Comparison of ENCODE assay signal across 17 mouse cellular contexts in genomic region chr11:51576454-51576853, GRCm38 (mm10). TPM values are rescaled to one million over a fixed set of nuclear protein-coding genes. Genes with fewer than 3 reads are reported as not detected.
DNase-seq lines count a peak whose midpoint lies in the region; ATAC-seq lines count a peak whose summit lies in the region.
"Had no signal": no experiment of that assay in that cellular context is flagged by ENCODE, and none has a peak within 500 bp of the region (broad histone marks: within the 10 kb centered on the region; RNA-seq: fewer than 3 reads in every experiment).

No protein-coding gene starts in this region.

- 0 out of 2 replicates have a peak, but pooled peaks cover 7% of the 10 kb centered on the region for H3K36me3 ChIP-seq in hindbrain, embryonic 10.5 days
- H3K36me3 ChIP-seq in hindbrain, embryonic 11.5 days (ENCODE audit: control insufficient read depth, insufficient read depth, low read length), result no peaks in the 10 kb centered on the region
- H3K36me3 ChIP-seq in midbrain, embryonic 13.5 days, result no peaks in the 10 kb centered on the region
- H3K36me3 ChIP-seq in midbrain, embryonic 14.5 days (ENCODE audit: control insufficient read depth, insufficient read depth, low read length), result no peaks in the 10 kb centered on the region
- H3K36me3 ChIP-seq: embryonic facial prominence, embryonic 12.5 days had no signal

- DNase-seq in cerebellum, postnatal 14 days, result peak; percentile 38 to 41
- DNase-seq in cerebellum, adult 8-10 months, result no peak
- DNase-seq in hindbrain, embryonic 10.5 days (ENCODE audit: low spot score), result no peak
- DNase-seq in hindbrain, embryonic 11.5 days (ENCODE audit: low spot score), result no peak
- no peak for DNase-seq in midbrain, embryonic 14.5 days
- DNase-seq in layer of hippocampus, adult 9-11 months, result peak; percentile 56
- no peak for DNase-seq in frontal cortex, postnatal 36 days (ENCODE audit: low spot score in 2 of 2)
- DNase-seq: adrenal gland, postnatal 25 days; gastrocnemius, adult 2 months; heart, postnatal 4 days; kidney, adult 2 months; lung, embryonic 14.5 days; lung, postnatal 36 days had no signal

- H3K4me2 ChIP-seq in hindbrain, embryonic 11.5 days (replicated peaks; ENCODE audit: low read depth, low read length), result no peak overlapping the region
- no peak overlapping the region for H3K4me2 ChIP-seq in midbrain, embryonic 13.5 days (replicated peaks)
- H3K4me2 ChIP-seq in midbrain, embryonic 14.5 days (ENCODE audit: low read length), result no peak overlapping the region
- H3K4me2 ChIP-seq: embryonic facial prominence, embryonic 12.5 days; lung, embryonic 14.5 days had no signal

- H3K4me1 ChIP-seq in hindbrain, embryonic 10.5 days (replicated peaks), result peaks cover 18% of the 10 kb centered on the region
- no peaks in the 10 kb centered on the region for H3K4me1 ChIP-seq in hindbrain, embryonic 11.5 days (replicated peaks; ENCODE audit: control insufficient read depth, insufficient read depth, low read length)
- H3K4me1 ChIP-seq in midbrain, embryonic 13.5 days (replicated peaks), result no peaks in the 10 kb centered on the region
- H3K4me1 ChIP-seq in midbrain, embryonic 14.5 days (ENCODE audit: control insufficient read depth, insufficient read depth, low read length), result no peaks in the 10 kb centered on the region
- H3K4me1 ChIP-seq: embryonic facial prominence, embryonic 12.5 days had no signal

- no peak for ATAC-seq in hindbrain, embryonic 11.5 days (ENCODE audit: low FRiP score)
- ATAC-seq in midbrain, embryonic 13.5 days, result no peak
- ATAC-seq in midbrain, embryonic 14.5 days (ENCODE audit: low FRiP score, low TSS enrichment), result no peak

- peak overlapping the region; percentile 36 for H3K27ac ChIP-seq in hindbrain, embryonic 10.5 days
- no peak overlapping the region for H3K27ac ChIP-seq in hindbrain, embryonic 11.5 days (ENCODE audit: low read depth, low read length)
- H3K27ac ChIP-seq in midbrain, embryonic 13.5 days, result 0 out of 2 replicates have a peak overlapping the region, but pooled peaks have one; percentile 10
- H3K27ac ChIP-seq in midbrain, embryonic 14.5 days (replicated peaks; ENCODE audit: low read depth, low read length), result no peak overlapping the region
- H3K27ac ChIP-seq: embryonic facial prominence, embryonic 12.5 days; gastrocnemius, adult 2 months; kidney, postnatal 0 days; liver, embryonic 14.5 days had no signal

- H3K4me3 ChIP-seq in hindbrain, embryonic 10.5 days, result no peak overlapping the region
- H3K4me3 ChIP-seq in hindbrain, embryonic 11.5 days (ENCODE audit: low read depth, low read length), result no peak overlapping the region
- H3K4me3 ChIP-seq in midbrain, embryonic 13.5 days (replicated peaks), result no peak overlapping the region
- no peak overlapping the region for H3K4me3 ChIP-seq in midbrain, embryonic 14.5 days (replicated peaks; ENCODE audit: low read depth, low read length)
- H3K4me3 ChIP-seq: embryonic facial prominence, embryonic 12.5 days; gastrocnemius, adult 2 months had no signal

- no peaks in the 10 kb centered on the region for H3K27me3 ChIP-seq in hindbrain, embryonic 10.5 days (ENCODE audit: insufficient read depth, poor library complexity, severe bottlenecking)
- H3K27me3 ChIP-seq in hindbrain, embryonic 11.5 days (ENCODE audit: control insufficient read depth, insufficient read depth, low read length), result no peaks in the 10 kb centered on the region
- no peaks in the 10 kb centered on the region for H3K27me3 ChIP-seq in midbrain, embryonic 13.5 days
- no peaks in the 10 kb centered on the region for H3K27me3 ChIP-seq in midbrain, embryonic 14.5 days (ENCODE audit: control insufficient read depth, insufficient read depth, low read length)
- H3K27me3 ChIP-seq: embryonic facial prominence, embryonic 12.5 days had no signal

- H3K9ac ChIP-seq in hindbrain, embryonic 11.5 days (ENCODE audit: low read depth, low read length), result no peak overlapping the region
- H3K9ac ChIP-seq in midbrain, embryonic 13.5 days (replicated peaks), result no peak overlapping the region
- H3K9ac ChIP-seq in midbrain, embryonic 14.5 days (replicated peaks; ENCODE audit: low read length), result no peak overlapping the region
- H3K9ac ChIP-seq: embryonic facial prominence, embryonic 12.5 days; liver, embryonic 14.5 days; lung, embryonic 14.5 days had no signal

- WGBS in hindbrain, embryonic 10.5 days, result 81% methylated on average over 4 of the region's 4 CpGs
- 84% methylated on average over 4 of the region's 4 CpGs for WGBS in hindbrain, embryonic 11.5 days
- WGBS in midbrain, embryonic 13.5 days, result 74% methylated on average over 4 of the region's 4 CpGs
- 71% methylated on average over 4 of the region's 4 CpGs for WGBS in midbrain, embryonic 14.5 days

- H3K9me3 ChIP-seq in hindbrain, embryonic 10.5 days, result no peaks in the 10 kb centered on the region
- no peaks in the 10 kb centered on the region for H3K9me3 ChIP-seq in hindbrain, embryonic 11.5 days (ENCODE audit: control insufficient read depth, low read length)
- no peaks in the 10 kb centered on the region for H3K9me3 ChIP-seq in midbrain, embryonic 13.5 days
- H3K9me3 ChIP-seq in midbrain, embryonic 14.5 days (ENCODE audit: control insufficient read depth, low read length), result no peaks in the 10 kb centered on the region
- H3K9me3 ChIP-seq: embryonic facial prominence, embryonic 12.5 days had no signal

RNA-seq across cellular contexts. Expression of gene Phykpl, which starts 8.1 kb away (rescaled TPM):
- 13.5 and 14.6 TPM in 2 replicates for polyA plus RNA-seq in hindbrain, embryonic 10.5 days (2016; fragmentation: Nextera tagmentation; extraction: Ambion mirVana)
- 10.1 and 13.2 TPM in 2 replicates for polyA plus RNA-seq in hindbrain, embryonic 11.5 days (2014; fragmentation: Nextera tagmentation; extraction: Ambion mirVana)
- polyA plus RNA-seq in midbrain, embryonic 13.5 days (2015; fragmentation: Nextera tagmentation; extraction: Ambion mirVana), result 13.3 and 14.6 TPM in 2 replicates
- 8.7 and 12.5 TPM in 2 replicates for polyA plus RNA-seq in midbrain, embryonic 14.5 days (2014; fragmentation: Nextera tagmentation; extraction: Ambion mirVana)

RNA-seq across cellular contexts. Expression of gene Hnrnpab, which starts 30.2 kb away (rescaled TPM):
- polyA plus RNA-seq in hindbrain, embryonic 10.5 days (2016; fragmentation: Nextera tagmentation; extraction: Ambion mirVana), result 607 and 630 TPM in 2 replicates
- polyA plus RNA-seq in hindbrain, embryonic 11.5 days (2014; fragmentation: Nextera tagmentation; extraction: Ambion mirVana), result 777 and 822 TPM in 2 replicates
- polyA plus RNA-seq in midbrain, embryonic 13.5 days (2015; fragmentation: Nextera tagmentation; extraction: Ambion mirVana), result 465 and 547 TPM in 2 replicates
- 489 and 530 TPM in 2 replicates for polyA plus RNA-seq in midbrain, embryonic 14.5 days (2014; fragmentation: Nextera tagmentation; extraction: Ambion mirVana)

RNA-seq across cellular contexts. Expression of gene Nhp2, which starts 43.1 kb away (rescaled TPM):
- polyA plus RNA-seq in hindbrain, embryonic 10.5 days (2016; fragmentation: Nextera tagmentation; extraction: Ambion mirVana), result 209 and 250 TPM in 2 replicates
- polyA plus RNA-seq in hindbrain, embryonic 11.5 days (2014; fragmentation: Nextera tagmentation; extraction: Ambion mirVana), result 154 and 156 TPM in 2 replicates
- polyA plus RNA-seq in midbrain, embryonic 13.5 days (2015; fragmentation: Nextera tagmentation; extraction: Ambion mirVana), result 104 and 110 TPM in 2 replicates
- polyA plus RNA-seq in midbrain, embryonic 14.5 days (2014; fragmentation: Nextera tagmentation; extraction: Ambion mirVana), result 107 and 115 TPM in 2 replicates

RNA-seq across cellular contexts. Expression of gene Rmnd5b, which starts 59.2 kb away (rescaled TPM):
- polyA plus RNA-seq in hindbrain, embryonic 10.5 days (2016; fragmentation: Nextera tagmentation; extraction: Ambion mirVana), result 38.9 and 45.6 TPM in 2 replicates
- polyA plus RNA-seq in hindbrain, embryonic 11.5 days (2014; fragmentation: Nextera tagmentation; extraction: Ambion mirVana), result 42.5 and 43.7 TPM in 2 replicates
- 66.2 and 71.8 TPM in 2 replicates for polyA plus RNA-seq in midbrain, embryonic 13.5 days (2015; fragmentation: Nextera tagmentation; extraction: Ambion mirVana)
- polyA plus RNA-seq in midbrain, embryonic 14.5 days (2014; fragmentation: Nextera tagmentation; extraction: Ambion mirVana), result 79.2 and 87.7 TPM in 2 replicates

Comparison
In these comparisons a context has a peak if more than half of its experiments do, and no peak if none do; other contexts are left out.
1. DNase-seq: peak in cerebellum, postnatal 14 days (2 of 2) and layer of hippocampus, adult 9-11 months (single experiment); none in cerebellum, adult 8-10 months (single experiment), hindbrain, embryonic 10.5 days (single experiment), hindbrain, embryonic 11.5 days (single experiment), midbrain, embryonic 14.5 days (single experiment) and frontal cortex, postnatal 36 days (0 of 2).
2. H3K27ac ChIP-seq: peak in hindbrain, embryonic 10.5 days (single experiment) and midbrain, embryonic 13.5 days (single experiment); none in hindbrain, embryonic 11.5 days (single experiment) and midbrain, embryonic 14.5 days (single experiment).